Mouse (Mus musculus) ES-E14 (cell line): Measurements from ENCODE around the gene Tstd1. TPM values are rescaled to one million over a fixed set of nuclear protein-coding genes. Genes with fewer than 3 reads are reported as not detected.

ENCODE experiments used
- DNase-seq: peaks from one replicate; pipeline ENCODE4 v3.0.0-alpha.2; 2013; ENCODE audit warnings: low read depth, low spot score
- H3K27ac ChIP-seq: 2 replicates; pipeline ENCODE4 v1.5.1; 2012; ENCODE audit warnings: low read depth, mild to moderate bottlenecking, low read length, moderate library complexity, mixed read lengths; ENCODE audit not compliant: poor library complexity, insufficient read depth, severe bottlenecking
- H3K36me3 ChIP-seq: 2 replicates; pipeline ENCODE4 v1.6.1; 2012; ENCODE audit warnings: mild to moderate bottlenecking, low read length, moderate library complexity, mixed read lengths; ENCODE audit not compliant: control insufficient read depth, poor library complexity, insufficient read depth, severe bottlenecking
- H3K4me1 ChIP-seq, 2 experiments: fragments of 150-350 bp in 1 of 2; sonication (generic) in 1 of 2; 2 replicates each; pipeline ENCODE4 v1.6.1; 2012; ENCODE audit warnings: low read length in 2 of 2, mild to moderate bottlenecking in 1 of 2, mixed read lengths in 1 of 2; ENCODE audit not compliant: control insufficient read depth in 2 of 2, insufficient read depth in 2 of 2, poor library complexity in 1 of 2
- H3K4me3 ChIP-seq, 2 experiments: fragments of 150-350 bp in 1 of 2; sonication (generic) in 1 of 2; 2 replicates each; pipeline ENCODE4 v1.5.1; 2012; ENCODE audit warnings: low read length in 2 of 2, low read depth in 1 of 2, mild to moderate bottlenecking in 1 of 2, mixed read lengths in 1 of 2; ENCODE audit not compliant: insufficient read depth in 1 of 2, poor library complexity in 1 of 2, severe bottlenecking in 1 of 2
- H3K9ac ChIP-seq: 2 replicates; pipeline ENCODE4 v1.6.1; 2012; ENCODE audit warnings: low read depth, mild to moderate bottlenecking, low read length, mixed read lengths; ENCODE audit not compliant: poor library complexity, insufficient read depth, severe bottlenecking
- H3K9me3 ChIP-seq: fragments of 150-350 bp; sonication (generic); 2 replicates; pipeline ENCODE4 v1.6.1; 2012; ENCODE audit warnings: low read depth, mild to moderate bottlenecking, low read length; ENCODE audit not compliant: control insufficient read depth, insufficient read depth
- CHD2 ChIP-seq: IDR thresholded peaks from 2 replicates; pipeline ENCODE4 v1.6.1; 2014; ENCODE audit warnings: mild to moderate bottlenecking, low read depth, low read length, inconsistent platforms
- HCFC1 ChIP-seq: IDR thresholded peaks from 2 replicates; pipeline ENCODE4 v1.6.1; 2012; ENCODE audit warnings: low read length, inconsistent platforms, borderline replicate concordance; ENCODE audit not compliant: insufficient read depth
- MAFK ChIP-seq: IDR thresholded peaks from 2 replicates; pipeline ENCODE4 v1.6.1; 2014; ENCODE audit warnings: mild to moderate bottlenecking, low read depth, low read length, inconsistent platforms; ENCODE audit not compliant: insufficient read depth
- ZC3H11A ChIP-seq: IDR thresholded peaks from 2 replicates; pipeline ENCODE4 v1.6.1; 2012; ENCODE audit warnings: low read depth, mild to moderate bottlenecking, inconsistent platforms, low read length, borderline replicate concordance
- ZNF384 ChIP-seq: IDR thresholded peaks from 2 replicates; pipeline ENCODE4 v1.6.1; 2012; ENCODE audit warnings: low read depth, low read length, inconsistent platforms
- in situ Hi-C, 2 experiments: fragments of 600-800 bp; cut with MboI; formaldehyde crosslinking; loops; one replicate each; pipeline ENCODE4 v1.15.1; 2025; ENCODE audit warnings: low sequenced_read_pairs in 2 of 2, inconsistent platforms in 1 of 2; ENCODE audit not compliant: unreplicated experiment in 2 of 2
- total RNA-seq: library from RNA; depleted of rRNA; stranded (reverse); fragments of 300-350 nt; gene quantifications from 2 replicates; pipeline ENCODE4 v1.2.3, GENCODE M21; 2012

Tstd1 gene
- total RNA-seq, 1 experiment: 6.2 TPM

- Histone ChIP-seq H3K9me3 (no peaks in the 10 kb centered on the region), H3K4me3 (peak within 1 kb of the TSS; percentile 77 to 96), H3K36me3 (no peaks in the 10 kb centered on the region), H3K9ac (peak within 1 kb of the TSS; percentile 73), H3K4me1 (peaks cover 7 to 15% of the 10 kb centered on the region in 2 experiments; a peak in 3 of 4 replicates), H3K27ac (peak within 1 kb of the TSS; percentile 9; the same call in 1 of the 2 replicates)
- DNase-seq: peak; percentile 92
- in situ Hi-C loops: no loop called here
- TF ChIP-seq MAFK (no peak), HCFC1 (0 out of 2 replicates have a peak, but pooled peaks have one; percentile 30), ZC3H11A (no peak), CHD2 (peak; percentile 91), ZNF384 (no peak)
Observed at GRCm38 (mm10) chr1:171437264-171438013, 18.8 kb downstream of the Tstd1 start, which contains the start of gene F11r. F11r (plus strand) TSS chr1:171437535.

- Histone ChIP-seq H3K4me3 (peak overlapping the region; percentile 77 to 96), H3K36me3 (no peaks in the 10 kb centered on the region), H3K4me1 (peaks cover 7 to 20% of the 10 kb centered on the region in 2 experiments; a peak in 3 of 4 replicates), H3K9me3 (no peaks in the 10 kb centered on the region), H3K9ac (peak overlapping the region; percentile 73), H3K27ac (peak overlapping the region; percentile 9; the same call in 1 of the 2 replicates)
- TF ChIP-seq ZC3H11A: no peak
- in situ Hi-C loops: no loop called here
- no peak for DNase-seq
Observed at GRCm38 (mm10) chr1:171438014-171438670, 19.5 kb downstream of the Tstd1 start.

GRCm38 (mm10) chr1:171439072-171439471 lies 20.4 kb downstream of the Tstd1 start:
- H3K27ac ChIP-seq: peak overlapping the region; percentile 18; the same call in 1 of the 2 replicates
- TF ChIP-seq CHD2: no peak
- TF ChIP-seq ZNF384: no peak
- TF ChIP-seq MAFK: no peak
- no peak for TF ChIP-seq HCFC1
- TF ChIP-seq ZC3H11A: no peak
- in situ Hi-C loops: no loop called here
- peak overlapping the region; percentile 22; the same call in 1 of the 2 replicates for H3K9ac ChIP-seq
- H3K4me1 ChIP-seq: peaks cover 7 to 20% of the 10 kb centered on the region in 2 experiments; a peak in 3 of 4 replicates
- no peaks in the 10 kb centered on the region for H3K9me3 ChIP-seq
- H3K36me3 ChIP-seq: no peaks in the 10 kb centered on the region; the same call in 1 of the 2 replicates
- DNase-seq: no peak
- peak overlapping the region; percentile 37 to 77; a peak in 3 of 4 replicates for H3K4me3 ChIP-seq

GRCm38 (mm10) chr1:171440025-171440725 lies 21.5 kb downstream of the Tstd1 start:
- Histone ChIP-seq H3K9ac (peak overlapping the region; percentile 18; the same call in 1 of the 2 replicates), H3K4me1 (peaks cover 7 to 20% of the 10 kb centered on the region in 2 experiments; a peak in 3 of 4 replicates), H3K9me3 (no peaks in the 10 kb centered on the region), H3K4me3 (peak overlapping the region in 1 of 2 experiments; percentile 77; a peak in 1 of 4 replicates), H3K27ac (no peak overlapping the region), H3K36me3 (no peaks in the 10 kb centered on the region; the same call in 1 of the 2 replicates)
- no peak for DNase-seq
- in situ Hi-C loops: no loop called here
- no peak for TF ChIP-seq ZNF384
